In the genomic region with DNA sequence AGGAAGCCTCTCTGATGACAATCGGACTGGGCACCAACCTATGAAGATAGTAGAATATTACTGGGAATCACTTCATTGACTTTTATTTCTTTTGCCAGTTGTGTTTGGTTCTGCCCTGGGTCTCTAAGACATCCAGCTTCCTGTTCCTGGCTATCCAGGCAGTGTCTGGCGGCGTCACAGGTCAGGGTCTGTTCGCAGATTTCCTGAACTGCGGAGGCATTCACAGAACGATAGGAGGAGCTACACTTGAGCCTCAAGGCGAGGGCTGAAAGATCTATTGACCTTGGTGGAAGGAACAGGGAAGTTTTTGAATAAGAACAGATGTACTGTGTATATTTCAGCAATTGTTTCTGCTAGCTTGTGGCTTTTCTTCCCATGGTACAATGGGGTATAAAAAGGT, we compare ENCODE assay signal across 12 mouse cellular contexts.
DNase-seq lines count a peak whose midpoint lies in the region; ATAC-seq lines count a peak whose summit lies in the region.
"Had no signal": no experiment of that assay in that cellular context is flagged by ENCODE, and none has a peak within 500 bp of the region (broad histone marks: within the 10 kb centered on the region; RNA-seq: fewer than 3 reads in every experiment).

No protein-coding gene starts in this region.

- no peak overlapping the region for H3K9ac ChIP-seq in limb, embryonic 11.5 days (ENCODE audit: low read length)
- H3K9ac ChIP-seq in embryonic facial prominence, embryonic 11.5 days (replicated peaks; ENCODE audit: low read length): no peak overlapping the region
- no peak overlapping the region for H3K9ac ChIP-seq in kidney, embryonic 15.5 days
- no peak overlapping the region for H3K9ac ChIP-seq in stomach, embryonic 15.5 days
- H3K9ac ChIP-seq in hindbrain, embryonic 11.5 days (ENCODE audit: low read depth, low read length): no peak overlapping the region

- WGBS in limb, embryonic 11.5 days: 51% methylated on average over 7 of the region's 7 CpGs
- WGBS in limb, embryonic 10.5 days: 57% methylated on average over 7 of the region's 7 CpGs
- WGBS in embryonic facial prominence, embryonic 11.5 days: 40% methylated on average over 7 of the region's 7 CpGs
- 45% methylated on average over 7 of the region's 7 CpGs for WGBS in kidney, embryonic 15.5 days
- WGBS in stomach, embryonic 15.5 days: 49% methylated on average over 7 of the region's 7 CpGs
- 68% methylated on average over 7 of the region's 7 CpGs for WGBS in hindbrain, embryonic 11.5 days

- H3K36me3 ChIP-seq in limb, embryonic 11.5 days (ENCODE audit: control insufficient read depth, insufficient read depth, low read length): no peaks in the 10 kb centered on the region
- H3K36me3 ChIP-seq in limb, embryonic 10.5 days: no peaks in the 10 kb centered on the region
- H3K36me3 ChIP-seq in embryonic facial prominence, embryonic 11.5 days (replicated peaks; ENCODE audit: control insufficient read depth, insufficient read depth, low read depth, low read length): no peaks in the 10 kb centered on the region
- H3K36me3 ChIP-seq in kidney, embryonic 15.5 days: no peaks in the 10 kb centered on the region
- H3K36me3 ChIP-seq in stomach, embryonic 15.5 days: no peaks in the 10 kb centered on the region
- no peaks in the 10 kb centered on the region for H3K36me3 ChIP-seq in hindbrain, embryonic 11.5 days (ENCODE audit: control insufficient read depth, insufficient read depth, low read length)

- no peaks in the 10 kb centered on the region for H3K27me3 ChIP-seq in limb, embryonic 11.5 days (ENCODE audit: control insufficient read depth, insufficient read depth, low read length)
- H3K27me3 ChIP-seq in limb, embryonic 10.5 days (ENCODE audit: low read depth, poor library complexity, severe bottlenecking): no peaks in the 10 kb centered on the region
- no peaks in the 10 kb centered on the region for H3K27me3 ChIP-seq in embryonic facial prominence, embryonic 11.5 days (ENCODE audit: control insufficient read depth, insufficient read depth, low read length)
- H3K27me3 ChIP-seq in kidney, embryonic 15.5 days: no peaks in the 10 kb centered on the region
- H3K27me3 ChIP-seq in stomach, embryonic 15.5 days (replicated peaks): no peaks in the 10 kb centered on the region
- no peaks in the 10 kb centered on the region for H3K27me3 ChIP-seq in hindbrain, embryonic 11.5 days (ENCODE audit: control insufficient read depth, insufficient read depth, low read length)
- H3K27me3 ChIP-seq: CH12.LX had no signal

- peak; percentile 23 for DNase-seq in limb, embryonic 11.5 days (ENCODE audit: low spot score)
- DNase-seq in limb, embryonic 10.5 days (ENCODE audit: low spot score): no peak
- DNase-seq in embryonic facial prominence, embryonic 11.5 days (ENCODE audit: low spot score): peak; percentile 32
- no peak for DNase-seq in spleen, postnatal 4 days (ENCODE audit: low spot score in 2 of 2)
- no peak for DNase-seq in frontal cortex, postnatal 10 days (ENCODE audit: low spot score in 2 of 2)
- DNase-seq in hindbrain, embryonic 11.5 days (ENCODE audit: low spot score): no peak

- no peak overlapping the region for H3K27ac ChIP-seq in limb, embryonic 11.5 days (replicated peaks; ENCODE audit: low read depth, low read length)
- H3K27ac ChIP-seq in limb, embryonic 10.5 days: no peak overlapping the region
- no peak overlapping the region for H3K27ac ChIP-seq in embryonic facial prominence, embryonic 11.5 days (replicated peaks; ENCODE audit: low read depth, low read length)
- H3K27ac ChIP-seq in kidney, embryonic 15.5 days: peak overlapping the region; percentile 19; the same call in 1 of the 2 replicates
- H3K27ac ChIP-seq in stomach, embryonic 15.5 days: peak overlapping the region; percentile 35; the same call in 1 of the 2 replicates
- H3K27ac ChIP-seq in hindbrain, embryonic 11.5 days (ENCODE audit: low read depth, low read length): no peak overlapping the region
- H3K27ac ChIP-seq: macrophage had no signal

- ATAC-seq in limb, embryonic 11.5 days (ENCODE audit: insufficient number of reproducible peaks, low FRiP score, low TSS enrichment, low read depth): no peak
- ATAC-seq in embryonic facial prominence, embryonic 11.5 days (replicated peaks; ENCODE audit: insufficient number of reproducible peaks, low FRiP score, low TSS enrichment, low read depth): no peak
- no peak for ATAC-seq in kidney, embryonic 15.5 days (replicated peaks; ENCODE audit: low FRiP score)
- ATAC-seq in stomach, embryonic 15.5 days (ENCODE audit: insufficient read depth, low FRiP score, low read depth): no peak
- no peak for ATAC-seq in hindbrain, embryonic 11.5 days (ENCODE audit: low FRiP score)
- ATAC-seq: inflammation-experienced regulatory T-cells, adult 6 months had no signal

- no peaks in the 10 kb centered on the region for H3K9me3 ChIP-seq in limb, embryonic 11.5 days (ENCODE audit: control insufficient read depth, low read length)
- no peaks in the 10 kb centered on the region for H3K9me3 ChIP-seq in limb, embryonic 10.5 days (replicated peaks)
- no peaks in the 10 kb centered on the region for H3K9me3 ChIP-seq in embryonic facial prominence, embryonic 11.5 days (replicated peaks; ENCODE audit: control insufficient read depth, low read length)
- no peaks in the 10 kb centered on the region for H3K9me3 ChIP-seq in kidney, embryonic 15.5 days (replicated peaks)
- H3K9me3 ChIP-seq in stomach, embryonic 15.5 days: no peaks in the 10 kb centered on the region
- no peaks in the 10 kb centered on the region for H3K9me3 ChIP-seq in hindbrain, embryonic 11.5 days (ENCODE audit: control insufficient read depth, low read length)

- H3K4me1 ChIP-seq in limb, embryonic 11.5 days (ENCODE audit: control insufficient read depth, insufficient read depth, low read length): no peaks in the 10 kb centered on the region
- H3K4me1 ChIP-seq in limb, embryonic 10.5 days: no peaks in the 10 kb centered on the region; the same call in 1 of the 2 replicates
- H3K4me1 ChIP-seq in embryonic facial prominence, embryonic 11.5 days (ENCODE audit: control insufficient read depth, insufficient read depth, low read length): no peaks in the 10 kb centered on the region
- no peaks in the 10 kb centered on the region for H3K4me1 ChIP-seq in kidney, embryonic 15.5 days
- no peaks in the 10 kb centered on the region for H3K4me1 ChIP-seq in stomach, embryonic 15.5 days
- no peaks in the 10 kb centered on the region for H3K4me1 ChIP-seq in hindbrain, embryonic 11.5 days (replicated peaks; ENCODE audit: control insufficient read depth, insufficient read depth, low read length)

- H3K4me3 ChIP-seq in limb, embryonic 11.5 days (ENCODE audit: low read depth, low read length): no peak overlapping the region
- no peak overlapping the region for H3K4me3 ChIP-seq in limb, embryonic 10.5 days
- no peak overlapping the region for H3K4me3 ChIP-seq in embryonic facial prominence, embryonic 11.5 days (ENCODE audit: low read depth, low read length)
- no peak overlapping the region for H3K4me3 ChIP-seq in kidney, embryonic 15.5 days (replicated peaks)
- no peak overlapping the region for H3K4me3 ChIP-seq in stomach, embryonic 15.5 days (replicated peaks)
- H3K4me3 ChIP-seq in hindbrain, embryonic 11.5 days (ENCODE audit: low read depth, low read length): no peak overlapping the region
- H3K4me3 ChIP-seq: erythroblast, embryonic 14.5 days had no signal

- H3K4me2 ChIP-seq in limb, embryonic 11.5 days (ENCODE audit: low read depth, severe bottlenecking): no peak overlapping the region
- no peak overlapping the region for H3K4me2 ChIP-seq in embryonic facial prominence, embryonic 11.5 days (ENCODE audit: low read depth, low read length)
- no peak overlapping the region for H3K4me2 ChIP-seq in kidney, embryonic 15.5 days
- no peak overlapping the region for H3K4me2 ChIP-seq in stomach, embryonic 15.5 days
- H3K4me2 ChIP-seq in hindbrain, embryonic 11.5 days (replicated peaks; ENCODE audit: low read depth, low read length): no peak overlapping the region

Comparison
In these comparisons a context has a peak if more than half of its experiments do, and no peak if none do; other contexts are left out.
1. DNase-seq: peak in limb, embryonic 11.5 days (single experiment) and embryonic facial prominence, embryonic 11.5 days (single experiment); none in limb, embryonic 10.5 days (single experiment), spleen, postnatal 4 days (0 of 2), frontal cortex, postnatal 10 days (0 of 2) and hindbrain, embryonic 11.5 days (single experiment).
2. H3K27ac ChIP-seq: peak in kidney, embryonic 15.5 days (single experiment) and stomach, embryonic 15.5 days (single experiment); none in limb, embryonic 11.5 days (single experiment), limb, embryonic 10.5 days (single experiment), embryonic facial prominence, embryonic 11.5 days (single experiment) and hindbrain, embryonic 11.5 days (single experiment).